Mouse (Mus musculus) CH12.LX (cell line): ENCODE data around the gene Cox17. TPM values are rescaled to one million over a fixed set of nuclear protein-coding genes. Genes with fewer than 3 reads are reported as not detected.

Source experiments
- DNase-seq: peaks from one replicate; pipeline ENCODE4 v3.0.0-alpha.2; 2013; ENCODE audit errors: extremely low read depth
- H3K27ac ChIP-seq: 2 replicates; pipeline ENCODE4 v1.5.1; 2012; ENCODE audit warnings: low read depth, mild to moderate bottlenecking, control low read depth, moderate library complexity; ENCODE audit not compliant: insufficient read depth
- H3K27me3 ChIP-seq: replicated peaks from 2 replicates; pipeline ENCODE3; 2012; ENCODE audit warnings: inconsistent platforms
- H3K36me3 ChIP-seq, 2 experiments: replicated peaks in 1 of 2; 2 replicates each; pipeline versions ENCODE3 to v1.6.1; 2012; ENCODE audit warnings: inconsistent platforms in 1 of 2, low read length in 1 of 2, mild to moderate bottlenecking in 1 of 2, mixed read lengths in 1 of 2, moderate library complexity in 1 of 2; ENCODE audit not compliant: control insufficient read depth in 1 of 2, insufficient read depth in 1 of 2
- H3K4me1 ChIP-seq, 2 experiments: 2 replicates each; pipeline ENCODE4 v1.6.1; 2012; ENCODE audit warnings: inconsistent platforms in 1 of 2, moderate library complexity in 1 of 2; ENCODE audit not compliant: insufficient read depth in 2 of 2, control insufficient read depth in 1 of 2
- H3K4me2 ChIP-seq: 2 replicates; pipeline ENCODE4 v1.6.1; 2012; ENCODE audit warnings: low read depth, mild to moderate bottlenecking, control low read depth; ENCODE audit not compliant: poor library complexity, insufficient read depth, severe bottlenecking
- H3K4me3 ChIP-seq, 3 experiments: fragments of 150-350 bp in 1 of 3; sonication (generic) in 1 of 3; replicated peaks in 1 of 3; 2 replicates each; pipeline versions ENCODE3 to v1.5.1; 2011 to 2012; ENCODE audit warnings: low read depth in 2 of 3, low read length in 2 of 3, mild to moderate bottlenecking in 2 of 3, moderate library complexity in 2 of 3, control low read depth in 1 of 3, improper control_type of control experiment in 1 of 3, inconsistent platforms in 1 of 3, mixed read lengths in 1 of 3; ENCODE audit not compliant: poor library complexity in 1 of 3
- H3K79me2 ChIP-seq: replicated peaks from 2 replicates; pipeline ENCODE4 v1.6.1; 2012; ENCODE audit warnings: mild to moderate bottlenecking, moderate library complexity; ENCODE audit not compliant: control insufficient read depth, poor library complexity, insufficient read depth, severe bottlenecking; ENCODE audit errors: extremely low read depth
- H3K9ac ChIP-seq: 2 replicates; pipeline ENCODE4 v1.6.1; 2012; ENCODE audit warnings: low read depth, mild to moderate bottlenecking, control low read depth, moderate library complexity; ENCODE audit not compliant: insufficient read depth
- H3K9me3 ChIP-seq: replicated peaks from 2 replicates; pipeline ENCODE3; 2012; ENCODE audit warnings: low read length, inconsistent platforms, mixed read lengths
- BHLHE40 ChIP-seq: IDR thresholded peaks from 2 replicates; pipeline ENCODE4 v1.6.1; 2011; ENCODE audit warnings: mild to moderate bottlenecking, low read depth, low read length, improper control_type of control experiment
- CHD1 ChIP-seq: IDR thresholded peaks from 2 replicates; pipeline ENCODE4 v1.6.1; 2012; ENCODE audit warnings: low read depth, low read length, improper control_type of control experiment, inconsistent platforms
- CHD2 ChIP-seq: IDR thresholded peaks from 2 replicates; pipeline ENCODE4 v1.6.1; 2011; ENCODE audit warnings: low read length, improper control_type of control experiment
- CTCF ChIP-seq, 2 experiments: IDR thresholded peaks in 1 of 2; conservative IDR thresholded peaks in 1 of 2; 2 replicates each; pipeline ENCODE4 v1.5.1; 2011 to 2012; ENCODE audit warnings: low read depth in 2 of 2, low read length in 2 of 2, improper control_type of control experiment in 1 of 2, inconsistent platforms in 1 of 2, mild to moderate bottlenecking in 1 of 2, moderate library complexity in 1 of 2
- E2F4 ChIP-seq: IDR thresholded peaks from 2 replicates; pipeline ENCODE4 v1.6.1; 2011; ENCODE audit warnings: low read depth, low read length, improper control_type of control experiment; ENCODE audit not compliant: insufficient replicate concordance
- ELF1 ChIP-seq: IDR thresholded peaks from 2 replicates; pipeline ENCODE4 v1.6.1; 2014; ENCODE audit warnings: low read depth, mild to moderate bottlenecking, inconsistent platforms, low read length, improper control_type of control experiment
- EP300 ChIP-seq: IDR thresholded peaks from 2 replicates; pipeline ENCODE4 v1.6.1; 2011; ENCODE audit warnings: low read length, improper control_type of control experiment
- ETS1 ChIP-seq: conservative IDR thresholded peaks from 2 replicates; pipeline ENCODE4 v1.6.1; 2012; ENCODE audit warnings: low read depth, mild to moderate bottlenecking, inconsistent platforms, low read length, improper control_type of control experiment, moderate library complexity
- GABPA ChIP-seq: IDR thresholded peaks from 2 replicates; pipeline ENCODE4 v1.6.1; 2012; ENCODE audit warnings: low read depth, low read length, improper control_type of control experiment, inconsistent platforms; ENCODE audit not compliant: insufficient replicate concordance
- HCFC1 ChIP-seq: IDR thresholded peaks from 2 replicates; pipeline ENCODE4 v1.6.1; 2012; ENCODE audit warnings: low read depth, mild to moderate bottlenecking, inconsistent platforms, low read length, improper control_type of control experiment
- IRF4 ChIP-seq: IDR thresholded peaks from 2 replicates; pipeline ENCODE4 v1.6.1; 2014; ENCODE audit warnings: low read depth, mild to moderate bottlenecking, inconsistent platforms, low read length, improper control_type of control experiment
- JUN ChIP-seq: IDR thresholded peaks from 2 replicates; pipeline ENCODE4 v1.6.1; 2011; ENCODE audit warnings: low read depth, mild to moderate bottlenecking, low read length, improper control_type of control experiment, moderate library complexity; ENCODE audit not compliant: insufficient read depth
- JUND ChIP-seq: conservative IDR thresholded peaks from 2 replicates; pipeline ENCODE4 v1.6.1; 2011; ENCODE audit warnings: low read depth, low read length, improper control_type of control experiment
- KAT2A ChIP-seq: IDR thresholded peaks from 2 replicates; pipeline ENCODE4 v1.6.1; 2012; ENCODE audit warnings: low read length, improper control_type of control experiment, inconsistent platforms; ENCODE audit not compliant: insufficient replicate concordance
- MAFK ChIP-seq: IDR thresholded peaks from 2 replicates; pipeline ENCODE4 v1.6.1; 2011; ENCODE audit warnings: low read length, improper control_type of control experiment; ENCODE audit not compliant: insufficient replicate concordance
- MAX ChIP-seq: IDR thresholded peaks from 2 replicates; pipeline ENCODE4 v1.6.1; 2011; ENCODE audit warnings: low read length, improper control_type of control experiment
- MAZ ChIP-seq: IDR thresholded peaks from 2 replicates; pipeline ENCODE4 v1.6.1; 2012; ENCODE audit warnings: low read depth, mild to moderate bottlenecking, inconsistent platforms, low read length, improper control_type of control experiment, moderate library complexity
- MEF2A ChIP-seq: IDR thresholded peaks from 2 replicates; pipeline ENCODE4 v1.6.1; 2014; ENCODE audit warnings: low read depth, mild to moderate bottlenecking, inconsistent platforms, low read length, improper control_type of control experiment, borderline replicate concordance
- MXI1 ChIP-seq: IDR thresholded peaks from 2 replicates; pipeline ENCODE4 v1.6.1; 2011; ENCODE audit warnings: mild to moderate bottlenecking, low read depth, low read length, improper control_type of control experiment
- NELFE ChIP-seq: IDR thresholded peaks from 2 replicates; pipeline ENCODE4 v1.6.1; 2011; ENCODE audit warnings: low read depth, low read length, improper control_type of control experiment
- NRF1 ChIP-seq: IDR thresholded peaks from 2 replicates; pipeline ENCODE4 v1.6.1; 2014; ENCODE audit warnings: low read depth, mild to moderate bottlenecking, inconsistent platforms, low read length, improper control_type of control experiment, moderate library complexity
- PAX5 ChIP-seq: IDR thresholded peaks from 2 replicates; pipeline ENCODE4 v1.6.1; 2012; ENCODE audit warnings: low read length, inconsistent platforms, mixed read lengths
- POLR2A ChIP-seq: IDR thresholded peaks from 2 replicates; pipeline ENCODE4 v1.6.1; 2011; ENCODE audit warnings: low read depth, mild to moderate bottlenecking, improper control_type of control experiment, low read length
- POLR2AphosphoS2 ChIP-seq: IDR thresholded peaks from 2 replicates; pipeline ENCODE4 v1.6.1; 2011; ENCODE audit warnings: low read depth, low read length, improper control_type of control experiment
- RAD21 ChIP-seq: IDR thresholded peaks from 2 replicates; pipeline ENCODE4 v1.6.1; 2011; ENCODE audit warnings: low read depth, mild to moderate bottlenecking, low read length, improper control_type of control experiment, moderate library complexity
- RCOR1 ChIP-seq: conservative IDR thresholded peaks from 2 replicates; pipeline ENCODE4 v1.6.1; 2012; ENCODE audit warnings: low read depth, mild to moderate bottlenecking, inconsistent platforms, low read length, improper control_type of control experiment
- SIN3A ChIP-seq: IDR thresholded peaks from 2 replicates; pipeline ENCODE4 v1.6.1; 2012; ENCODE audit warnings: low read length, improper control_type of control experiment, inconsistent platforms
- SMC3 ChIP-seq: IDR thresholded peaks from 2 replicates; pipeline ENCODE4 v1.6.1; 2011; ENCODE audit warnings: low read depth, low read length, improper control_type of control experiment
- TBP ChIP-seq: conservative IDR thresholded peaks from 2 replicates; pipeline ENCODE4 v1.6.1; 2011; ENCODE audit warnings: low read depth, low read length, improper control_type of control experiment
- TCF12 ChIP-seq: IDR thresholded peaks from 2 replicates; pipeline ENCODE4 v1.6.1; 2014; ENCODE audit warnings: low read depth, mild to moderate bottlenecking, inconsistent platforms, low read length, improper control_type of control experiment
- UBTF ChIP-seq: IDR thresholded peaks from 2 replicates; pipeline ENCODE4 v1.6.1; 2012; ENCODE audit warnings: low read depth, mild to moderate bottlenecking, inconsistent platforms, low read length, improper control_type of control experiment, moderate library complexity
- USF1 ChIP-seq: IDR thresholded peaks from 2 replicates; pipeline ENCODE4 v1.6.1; 2014; ENCODE audit warnings: low read depth, mild to moderate bottlenecking, inconsistent platforms, low read length, improper control_type of control experiment
- USF2 ChIP-seq: conservative IDR thresholded peaks from 2 replicates; pipeline ENCODE4 v1.6.1; 2011; ENCODE audit warnings: low read depth, low read length, improper control_type of control experiment
- ZC3H11A ChIP-seq: IDR thresholded peaks from 2 replicates; pipeline ENCODE4 v1.6.1; 2012; ENCODE audit warnings: low read depth, mild to moderate bottlenecking, inconsistent platforms, low read length, improper control_type of control experiment
- ZKSCAN1 ChIP-seq: IDR thresholded peaks from 2 replicates; pipeline ENCODE4 v1.6.1; 2012; ENCODE audit warnings: low read depth, inconsistent platforms, low read length, improper control_type of control experiment, borderline replicate concordance
- ZMIZ1 ChIP-seq: IDR thresholded peaks from 2 replicates; pipeline ENCODE4 v1.6.1; 2012; ENCODE audit warnings: low read depth, mild to moderate bottlenecking, inconsistent platforms, low read length, improper control_type of control experiment
- ZNF384 ChIP-seq: IDR thresholded peaks from 2 replicates; pipeline ENCODE4 v1.6.1; 2012; ENCODE audit warnings: low read depth, low read length, improper control_type of control experiment, inconsistent platforms
- dilution Hi-C: fragments of 300-500 bp; cut with MboI; formaldehyde crosslinking; loops from 2 replicates; pipeline ENCODE4 v1.14.3; 2020; ENCODE audit warnings: low sequenced_read_pairs; ENCODE audit not compliant: extremely low pct_unique_long_range_greater_than_20kb, extremely low pct_ligation_motif_present
- in situ Hi-C: fragments of 300-500 bp; cut with MboI; formaldehyde crosslinking; loops from 3 replicates; pipeline ENCODE4 v1.14.3; 2019; ENCODE audit warnings: low sequenced_read_pairs, low pct_ligation_motif_present, low pct_unique_long_range_greater_than_20kb, mixed read lengths
- polyA plus RNA-seq: library from polyadenylated mRNA; unstranded; fragments of >175 nt; gene quantifications from 2 replicates; pipeline ENCODE4 v1.2.1, GENCODE M21; 2012; ENCODE audit warnings: low read depth; ENCODE audit not compliant: insufficient read length
- total RNA-seq, 2 experiments: library from RNA; depleted of rRNA; stranded (reverse); fragments of 300-350 nt in 1 of 2; fragments of >200 nt in 1 of 2; gene quantifications; 2 replicates each; pipeline ENCODE4 v1.2.3; 2012 to 2014

Gene Cox17
- total RNA-seq (2012; rRNA removed) (643 and 706 TPM in 2 replicates), total RNA-seq (2014; rRNA removed) (410 and 438 TPM in 2 replicates), polyA plus RNA-seq (533 and 622 TPM in 2 replicates)

DNA sequence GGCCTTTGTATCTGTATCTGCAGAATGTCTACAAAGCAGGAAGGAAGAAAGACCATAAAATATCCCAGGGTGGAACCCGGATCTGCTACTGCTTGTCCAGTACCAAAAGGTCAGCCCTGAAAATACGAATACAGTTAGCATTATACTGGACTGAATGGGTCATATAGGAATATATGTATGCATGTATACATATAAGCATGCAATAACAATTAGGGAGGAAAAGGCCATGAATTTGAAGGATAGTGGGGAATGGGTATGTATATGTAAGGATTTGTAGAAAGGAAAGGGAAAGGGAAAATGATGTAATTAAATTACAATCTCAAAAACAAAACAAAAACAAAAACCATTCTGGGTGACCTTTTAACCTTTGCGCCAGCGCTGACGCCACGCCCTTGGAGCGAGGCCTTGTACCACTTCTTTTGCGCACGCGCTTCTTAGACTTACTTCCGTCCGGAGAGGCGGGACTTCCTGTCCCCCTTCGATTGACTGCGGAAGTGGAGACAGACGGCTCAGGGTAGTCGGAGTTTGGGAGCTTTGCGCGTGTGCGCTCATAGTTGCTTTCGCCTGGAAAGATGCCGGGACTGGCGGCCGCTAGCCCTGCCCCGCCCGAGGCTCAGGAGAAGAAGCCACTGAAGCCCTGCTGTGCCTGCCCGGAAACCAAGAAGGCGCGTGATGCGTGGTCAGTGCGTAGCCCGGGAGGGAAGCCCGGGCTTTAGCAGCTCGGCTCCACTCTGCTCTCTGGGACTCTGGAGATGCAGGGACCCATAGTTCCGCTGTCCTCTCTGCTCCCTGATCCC lies at the start of gene Cox17, which contains the start of gene Gm21987:
Gene Cox17 (plus strand): TSS at position 463 of the 797 bp plus-strand sequence.
Gene Gm21987 (plus strand): TSS at position 512 of the 797 bp plus-strand sequence.
- dilution Hi-C loops = no loop called here
- Histone ChIP-seq H3K4me1 (peaks cover 15 to 49% of the 10 kb centered on the region in 2 experiments), H3K27me3 (no peaks in the 10 kb centered on the region), H3K9me3 (no peaks in the 10 kb centered on the region), H3K9ac (peak within 1 kb of the TSS; percentile 99), H3K4me2 (peak within 1 kb of the TSS; percentile 87), H3K36me3 (peaks cover 20 to 25% of the 10 kb centered on the region in 2 experiments), H3K79me2 (peaks cover 46% of the 10 kb centered on the region), H3K4me3 (peak within 1 kb of the TSS; percentile 66 to 92 (median 85)), H3K27ac (peak within 1 kb of the TSS; percentile 82)
- peak; percentile 99 for DNase-seq
- in situ Hi-C loops = loop anchor here (5.0 to 25.0 kb wide), 4 partner anchors 56 to 691 kb away; partner anchors contain the start of gene Arhgap31
- TF ChIP-seq ZMIZ1 (peak; percentile 82; the same call in 1 of the 2 replicates), BHLHE40 (peak; percentile 3; the same call in 1 of the 2 replicates), POLR2AphosphoS2 (no peak), CHD1 (0 out of 2 replicates have a peak, but pooled peaks have one; percentile 58), CHD2 (0 out of 2 replicates have a peak, but pooled peaks have one; percentile 28), SIN3A (peak; percentile 97), ZC3H11A (no peak), EP300 (no peak), TBP (peak; percentile 87), CTCF (conservative IDR thresholded peaks at IDR 0.05 in 1 of 2, IDR thresholded peaks at IDR 0.05 in 1 of 2; ENCODE audit: low read depth in 2 of 2, low read length in 2 of 2) (no peak), MEF2A (peak; percentile 45; the same call in 1 of the 2 replicates), POLR2A (peak; percentile 96), E2F4 (peak; percentile 64; the same call in 1 of the 2 replicates), JUN (no peak), SMC3 (no peak; the same call in 1 of the 2 replicates), ZNF384 (no peak), NRF1 (peak; percentile 91), RCOR1 (no peak), USF2 (0 out of 2 replicates have a peak, but pooled peaks have one; percentile 13), RAD21 (no peak), MAFK (no peak), MAZ (no peak), HCFC1 (peak; percentile 91), ELF1 (peak; percentile 99), PAX5 (no peak), ETS1 (peak; percentile 64), JUND (no peak; the same call in 1 of the 2 replicates), GABPA (no peak; the same call in 1 of the 2 replicates), MAX (peak; percentile 75), MXI1 (peak; percentile 96), TCF12 (peak; percentile 94), USF1 (no peak), UBTF (no peak), KAT2A (peak; percentile 87), NELFE (peak; percentile 97), ZKSCAN1 (no peak), IRF4 (peak; percentile 59)
